Mouse (Mus musculus): ENCODE measurements around the gene Gbgt1. TPM values are rescaled to one million over a fixed set of nuclear protein-coding genes. Genes with fewer than 3 reads are reported as not detected.

Gene Gbgt1
- polyA plus RNA-seq, 1 experiment from 2014 or later: 4.7 TPM

GRCm38 (mm10) chr2:28521571-28522151, 25.0 kb downstream of the Gbgt1 start:
- Histone ChIP-seq H3K27me3 (replicated peaks; ENCODE audit: control insufficient read depth, insufficient read depth, low read length) (no peaks in the 10 kb centered on the region), H3K9me3 (ENCODE audit: control insufficient read depth, low read length) (no peaks in the 10 kb centered on the region), H3K4me1 (replicated peaks; ENCODE audit: control insufficient read depth, insufficient read depth, low read length) (peaks cover 36% of the 10 kb centered on the region), H3K36me3 (ENCODE audit: control insufficient read depth, insufficient read depth, low read length) (no peaks in the 10 kb centered on the region), H3K9ac (ENCODE audit: low read length) (no peak overlapping the region), H3K4me2 (ENCODE audit: low read length) (no peak overlapping the region), H3K4me3 (ENCODE audit: low read depth, low read length) (no peak overlapping the region), H3K27ac (ENCODE audit: low read depth) (no peak overlapping the region)
- WGBS: 82% methylated on average over 6 of the region's 6 CpGs
- DNase-seq (ENCODE audit: low spot score) (no peak), ATAC-seq (replicated peaks; ENCODE audit: low FRiP score, low TSS enrichment, low read depth) (no peak)

- Histone ChIP-seq H3K27ac (ENCODE audit: low read depth) (no peak overlapping the region), H3K9ac (ENCODE audit: low read length) (no peak overlapping the region), H3K4me2 (ENCODE audit: low read length) (no peak overlapping the region), H3K9me3 (ENCODE audit: control insufficient read depth, low read length) (no peaks in the 10 kb centered on the region), H3K4me3 (ENCODE audit: low read depth, low read length) (no peak overlapping the region), H3K4me1 (replicated peaks; ENCODE audit: control insufficient read depth, insufficient read depth, low read length) (peaks cover 36% of the 10 kb centered on the region), H3K36me3 (ENCODE audit: control insufficient read depth, insufficient read depth, low read length) (no peaks in the 10 kb centered on the region), H3K27me3 (replicated peaks; ENCODE audit: control insufficient read depth, insufficient read depth, low read length) (no peaks in the 10 kb centered on the region)
- no peak for ATAC-seq (replicated peaks; ENCODE audit: low FRiP score, low TSS enrichment, low read depth)
- WGBS: 80% methylated on average over 4 of the region's 4 CpGs
- DNase-seq (ENCODE audit: low spot score): no peak
These were observed 25.5 kb downstream of the Gbgt1 start for GRCm38 (mm10) chr2:28522166-28522565.

DNA sequence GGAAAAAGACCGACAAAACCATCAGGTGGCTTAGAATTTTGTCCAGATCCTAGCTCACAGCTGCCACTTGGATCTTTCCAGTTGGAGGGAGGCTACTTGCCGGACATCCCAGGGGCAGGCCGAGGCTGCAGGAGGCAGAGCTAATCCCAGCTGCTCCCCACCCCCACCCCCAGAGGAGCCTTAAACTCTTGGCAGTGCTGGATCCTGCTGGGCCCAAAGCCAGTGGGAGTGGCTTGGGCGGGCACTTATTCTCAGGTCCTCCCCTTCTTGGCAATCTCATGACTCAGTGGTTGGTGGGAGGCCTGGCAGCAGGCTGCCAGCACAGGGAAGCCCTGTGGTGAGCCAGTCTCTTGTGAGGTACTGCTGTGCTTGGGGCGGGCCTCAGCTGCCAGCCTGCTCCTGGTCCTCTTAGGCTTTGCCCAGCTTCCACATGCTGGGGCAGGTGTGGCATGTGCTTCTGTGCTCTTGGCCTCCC, 27.0 kb downstream of the Gbgt1 start:
- 26% methylated on average over 5 of the region's 5 CpGs for WGBS
- Histone ChIP-seq H3K9me3 (ENCODE audit: control insufficient read depth, low read length) (no peaks in the 10 kb centered on the region), H3K36me3 (ENCODE audit: control insufficient read depth, insufficient read depth, low read length) (no peaks in the 10 kb centered on the region), H3K27me3 (replicated peaks; ENCODE audit: control insufficient read depth, insufficient read depth, low read length) (no peaks in the 10 kb centered on the region), H3K9ac (ENCODE audit: low read length) (no peak overlapping the region), H3K4me2 (ENCODE audit: low read length) (no peak overlapping the region), H3K4me3 (ENCODE audit: low read depth, low read length) (no peak overlapping the region), H3K4me1 (replicated peaks; ENCODE audit: control insufficient read depth, insufficient read depth, low read length) (peaks cover 31% of the 10 kb centered on the region), H3K27ac (ENCODE audit: low read depth) (no peak overlapping the region)
- peak; percentile 81 for DNase-seq (ENCODE audit: low spot score)
- ATAC-seq (replicated peaks; ENCODE audit: low FRiP score, low TSS enrichment, low read depth): peak; percentile 40; the same call in 1 of the 2 replicates

DNA sequence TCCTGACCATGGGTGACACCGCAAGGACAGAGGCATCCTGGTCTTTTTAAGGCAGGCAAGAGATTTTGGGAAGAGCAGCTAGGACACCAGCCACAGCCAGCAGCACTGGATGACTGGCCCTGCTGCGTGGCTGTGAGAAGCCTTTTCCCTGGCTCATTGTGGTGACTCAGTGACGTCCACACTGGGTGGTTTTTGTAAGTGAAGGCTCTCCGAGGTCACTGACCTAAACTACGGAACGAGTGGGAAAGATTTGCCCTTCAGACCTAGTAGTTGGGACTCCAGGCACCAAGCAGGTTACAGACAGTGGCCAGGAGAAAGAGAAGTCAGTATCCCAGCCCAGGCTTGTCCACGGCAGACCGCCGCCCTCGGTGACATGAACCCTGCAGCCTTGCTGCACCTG, 27.7 kb downstream of the Gbgt1 start:
- H3K4me3 ChIP-seq (ENCODE audit: low read depth, low read length): no peak overlapping the region
- WGBS: 83% methylated on average over 10 of the region's 10 CpGs
- H3K9ac ChIP-seq (ENCODE audit: low read length): no peak overlapping the region
- H3K9me3 ChIP-seq (ENCODE audit: control insufficient read depth, low read length): no peaks in the 10 kb centered on the region
- H3K4me1 ChIP-seq (replicated peaks; ENCODE audit: control insufficient read depth, insufficient read depth, low read length): peaks cover 31% of the 10 kb centered on the region
- no peaks in the 10 kb centered on the region for H3K36me3 ChIP-seq (ENCODE audit: control insufficient read depth, insufficient read depth, low read length)
- H3K27ac ChIP-seq (ENCODE audit: low read depth): no peak overlapping the region
- H3K27me3 ChIP-seq (replicated peaks; ENCODE audit: control insufficient read depth, insufficient read depth, low read length): no peaks in the 10 kb centered on the region
- no peak for DNase-seq (ENCODE audit: low spot score)
- ATAC-seq (replicated peaks; ENCODE audit: low FRiP score, low TSS enrichment, low read depth): no peak
- no peak overlapping the region for H3K4me2 ChIP-seq (ENCODE audit: low read length)

- Histone ChIP-seq H3K9me3 (ENCODE audit: control insufficient read depth, low read length) (no peaks in the 10 kb centered on the region), H3K27me3 (replicated peaks; ENCODE audit: control insufficient read depth, insufficient read depth, low read length) (no peaks in the 10 kb centered on the region), H3K27ac (ENCODE audit: low read depth) (peak overlapping the region; percentile 80), H3K4me3 (ENCODE audit: low read depth, low read length) (no peak overlapping the region), H3K4me2 (ENCODE audit: low read length) (peak overlapping the region; percentile 22), H3K4me1 (replicated peaks; ENCODE audit: control insufficient read depth, insufficient read depth, low read length) (peaks cover 31% of the 10 kb centered on the region), H3K36me3 (ENCODE audit: control insufficient read depth, insufficient read depth, low read length) (no peaks in the 10 kb centered on the region), H3K9ac (ENCODE audit: low read length) (no peak overlapping the region)
- no peak for DNase-seq (ENCODE audit: low spot score)
- ATAC-seq (replicated peaks; ENCODE audit: low FRiP score, low TSS enrichment, low read depth): peak; percentile 89
- 14% methylated on average over 11 of the region's 11 CpGs for WGBS
These were observed 28.7 kb downstream of the Gbgt1 start for GRCm38 (mm10) chr2:28525219-28525942.

DNA sequence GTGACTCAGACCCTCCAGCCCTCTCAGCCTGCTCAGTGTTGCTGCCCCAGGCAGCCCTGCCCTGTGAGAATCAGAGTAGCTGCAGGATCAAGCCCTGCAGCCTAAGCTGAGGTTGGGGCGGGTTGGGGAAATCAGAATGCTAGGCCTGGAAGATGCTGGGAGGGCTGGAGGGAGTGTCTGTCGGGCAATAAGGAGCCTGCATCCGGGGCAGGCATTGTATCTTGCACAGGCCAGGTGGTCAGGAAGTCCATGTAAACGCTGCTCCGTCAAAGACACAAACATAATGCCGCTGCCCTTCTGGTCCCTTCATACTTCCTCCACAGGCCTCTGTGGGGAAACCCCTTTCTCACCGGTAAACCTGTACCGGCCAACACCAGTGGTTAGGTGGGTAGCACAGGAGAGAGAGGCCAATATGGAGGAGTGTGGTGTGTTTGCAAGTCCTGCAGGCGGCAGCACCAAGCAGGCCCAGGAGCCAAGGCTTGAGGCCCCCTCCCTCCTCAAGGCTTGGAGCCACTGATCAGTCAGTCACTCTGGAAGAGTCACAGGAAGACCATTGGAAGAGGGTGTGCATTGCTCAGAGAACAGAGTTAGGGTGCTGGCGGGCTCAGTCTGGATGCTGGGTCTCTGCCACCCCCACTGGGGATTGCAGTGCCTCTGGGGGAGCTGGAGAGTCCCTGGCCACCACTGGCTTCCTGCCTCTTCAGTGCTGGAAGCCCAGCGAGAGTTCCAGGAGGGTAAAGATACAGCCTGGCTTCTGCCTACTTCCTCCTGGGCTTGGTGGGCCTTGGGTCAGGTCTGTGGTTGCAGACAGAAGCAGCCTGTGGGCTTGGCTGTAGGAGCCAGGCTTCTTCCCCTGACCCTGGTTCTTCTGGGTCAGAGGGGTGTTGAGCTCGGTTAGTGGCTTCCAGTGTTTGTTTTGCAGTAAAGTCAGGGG, 29.5 kb downstream of the Gbgt1 start:
- H3K9ac ChIP-seq (ENCODE audit: low read length): no peak overlapping the region
- peak overlapping the region; percentile 80 for H3K27ac ChIP-seq (ENCODE audit: low read depth)
- ATAC-seq (replicated peaks; ENCODE audit: low FRiP score, low TSS enrichment, low read depth) (no peak; the same call in 1 of the 2 replicates), DNase-seq (ENCODE audit: low spot score) (peak; percentile 74)
- H3K27me3 ChIP-seq (replicated peaks; ENCODE audit: control insufficient read depth, insufficient read depth, low read length): no peaks in the 10 kb centered on the region
- H3K9me3 ChIP-seq (ENCODE audit: control insufficient read depth, low read length): no peaks in the 10 kb centered on the region
- no peaks in the 10 kb centered on the region for H3K36me3 ChIP-seq (ENCODE audit: control insufficient read depth, insufficient read depth, low read length)
- no peak overlapping the region for H3K4me3 ChIP-seq (ENCODE audit: low read depth, low read length)
- WGBS: 24% methylated on average over 12 of the region's 12 CpGs
- peak overlapping the region; percentile 22 for H3K4me2 ChIP-seq (ENCODE audit: low read length)
- H3K4me1 ChIP-seq (replicated peaks; ENCODE audit: control insufficient read depth, insufficient read depth, low read length): peaks cover 31% of the 10 kb centered on the region

- no peak for DNase-seq (ENCODE audit: low spot score)
- H3K4me1 ChIP-seq (replicated peaks; ENCODE audit: control insufficient read depth, insufficient read depth, low read length): peaks cover 37% of the 10 kb centered on the region
These were observed 31.0 kb downstream of the Gbgt1 start for GRCm38 (mm10) chr2:28527436-28528353.

DNA sequence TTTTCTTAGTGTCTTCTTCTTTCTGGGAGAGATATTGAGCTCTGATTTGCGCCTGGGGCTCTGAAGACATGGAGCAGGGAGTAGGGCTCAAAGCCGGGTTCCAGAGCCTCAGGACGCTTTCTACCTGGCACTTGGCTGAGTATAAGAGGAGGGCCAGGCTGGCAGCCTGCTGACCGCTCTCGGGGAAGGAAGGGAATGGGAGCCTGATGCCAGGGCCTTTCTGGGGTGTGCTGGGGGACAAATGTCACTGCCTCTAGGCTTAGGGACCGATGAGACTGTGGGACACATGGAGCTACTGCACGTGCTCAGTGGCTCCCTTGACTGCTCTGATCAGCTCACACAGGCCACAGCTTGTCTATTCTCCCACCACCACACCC, 31.7 kb downstream of the Gbgt1 start:
- no peaks in the 10 kb centered on the region for H3K9me3 ChIP-seq (ENCODE audit: control insufficient read depth, low read length)
- 92% methylated on average over 7 of the region's 7 CpGs for whole genome bisulfite sequencing
- no peak overlapping the region for H3K4me3 ChIP-seq (ENCODE audit: low read depth, low read length)
- no peaks in the 10 kb centered on the region for H3K36me3 ChIP-seq (ENCODE audit: control insufficient read depth, insufficient read depth, low read length)
- no peak overlapping the region for H3K4me2 ChIP-seq (ENCODE audit: low read length)
- peaks cover 41% of the 10 kb centered on the region for H3K4me1 ChIP-seq (replicated peaks; ENCODE audit: control insufficient read depth, insufficient read depth, low read length)
- DNase-seq (ENCODE audit: low spot score): no peak
- H3K27ac ChIP-seq (ENCODE audit: low read depth): no peak overlapping the region
- H3K9ac ChIP-seq (ENCODE audit: low read length): no peak overlapping the region
- H3K27me3 ChIP-seq (replicated peaks; ENCODE audit: control insufficient read depth, insufficient read depth, low read length): no peaks in the 10 kb centered on the region
- no peak for ATAC-seq (replicated peaks; ENCODE audit: low FRiP score, low TSS enrichment, low read depth)

More at GRCm38 (mm10) chr2:28527436-28528353, 31.0 kb downstream of the Gbgt1 start:
- Histone ChIP-seq H3K27ac (ENCODE audit: low read depth) (no peak overlapping the region), H3K27me3 (replicated peaks; ENCODE audit: control insufficient read depth, insufficient read depth, low read length) (no peaks in the 10 kb centered on the region), H3K4me3 (ENCODE audit: low read depth, low read length) (no peak overlapping the region), H3K4me2 (ENCODE audit: low read length) (no peak overlapping the region), H3K36me3 (ENCODE audit: control insufficient read depth, insufficient read depth, low read length) (no peaks in the 10 kb centered on the region), H3K9ac (ENCODE audit: low read length) (no peak overlapping the region), H3K9me3 (ENCODE audit: control insufficient read depth, low read length) (no peaks in the 10 kb centered on the region)
- WGBS: 88% methylated on average over 20 of the region's 20 CpGs
- no peak for ATAC-seq (replicated peaks; ENCODE audit: low FRiP score, low TSS enrichment, low read depth)
